Mouse (Mus musculus) thymus, adult 2 months (tissue): ENCODE measurements around the gene Sik2.

ENCODE experiments used
- CTCF ChIP-seq: fragments of 200-500 bp; IDR thresholded peaks from 2 replicates; pipeline ENCODE4 v1.5.1; 2012; ENCODE audit warnings: mild to moderate bottlenecking, control low read depth, low read length, moderate library complexity, borderline replicate concordance; ENCODE audit not compliant: control insufficient read depth, poor library complexity, insufficient read depth; ENCODE audit errors: extremely low read depth
- POLR2A ChIP-seq: fragments of 200-500 bp; IDR thresholded peaks from 2 replicates; pipeline ENCODE4 v1.6.1; 2012; ENCODE audit warnings: mild to moderate bottlenecking, low read length, control low read depth, moderate library complexity; ENCODE audit not compliant: control insufficient read depth, poor library complexity, insufficient read depth; ENCODE audit errors: extremely low read depth

GRCm38 (mm10) chr9:50918131-50918530 is 90.7 kb downstream of the Sik2 start:
- TF ChIP-seq CTCF, result no peak
- no peak for TF ChIP-seq POLR2A
